Mouse (Mus musculus): ENCODE measurements around the gene Scrn2. TPM values are rescaled to one million over a fixed set of nuclear protein-coding genes. Genes with fewer than 3 reads are reported as not detected.

The Scrn2 gene
- polyA plus RNA-seq (2015; fragmentation: Illumina TruSeq; extraction: RNeasy Lipid Tissue Mini Kit (QIAGEN cat#74804); ENCODE audit: insufficient read depth, low replicate concordance): 0.94 TPM

GRCm38 (mm10) chr11:97029686-97030417, at the start of gene Scrn2:
Scrn2 (plus strand) TSS chr11:97029938.

GRCm38 (mm10) chr11:96982859-96983258, 46.9 kb upstream of the Scrn2 start, which contains the start of gene Sp2:
Sp2 (minus strand) TSS chr11:96982959.

GRCm38 (mm10) chr11:97013121-97013670, 16.5 kb upstream of the Scrn2 start, which contains the start of gene Sp6:
Sp6 (plus strand) TSS chr11:97013394.

GRCm38 (mm10) chr11:97041022-97041899, 11.5 kb downstream of the Scrn2 start, which contains the start of the genes Lrrc46 and Mrpl10:
Lrrc46 (minus strand) TSS chr11:97041407.
Mrpl10 (plus strand) TSS chr11:97041560.

GRCm38 (mm10) chr11:97050216-97050943, 20.6 kb downstream of the Scrn2 start, which contains the start of gene Osbpl7:
Osbpl7 (plus strand) TSS chr11:97050628.

Other genes with a start within 250 kb of the Scrn2 start
- 101 TPM for gene Cbx1, start 240.8 kb upstream of the Scrn2 start, polyA plus RNA-seq (2015; fragmentation: Illumina TruSeq; extraction: RNeasy Lipid Tissue Mini Kit (QIAGEN cat#74804); ENCODE audit: insufficient read depth, low replicate concordance)
- 72.3 TPM for gene Nfe2l1, start 200.0 kb upstream of the Scrn2 start, polyA plus RNA-seq (2015; fragmentation: Illumina TruSeq; extraction: RNeasy Lipid Tissue Mini Kit (QIAGEN cat#74804); ENCODE audit: insufficient read depth, low replicate concordance)
- 9.2 TPM for gene Copz2, start 180.1 kb upstream of the Scrn2 start, polyA plus RNA-seq (2015; fragmentation: Illumina TruSeq; extraction: RNeasy Lipid Tissue Mini Kit (QIAGEN cat#74804); ENCODE audit: insufficient read depth, low replicate concordance)
- gene Cdk5rap3, start 113.4 kb upstream of the Scrn2 start, polyA plus RNA-seq (2015; fragmentation: Illumina TruSeq; extraction: RNeasy Lipid Tissue Mini Kit (QIAGEN cat#74804); ENCODE audit: insufficient read depth, low replicate concordance): 48.7 TPM
- 0.37 TPM for gene Prr15l, start 101.8 kb upstream of the Scrn2 start, polyA plus RNA-seq (2015; fragmentation: Illumina TruSeq; extraction: RNeasy Lipid Tissue Mini Kit (QIAGEN cat#74804); ENCODE audit: insufficient read depth, low replicate concordance)
- 34.8 TPM for gene Pnpo, start 86.0 kb upstream of the Scrn2 start, polyA plus RNA-seq (2015; fragmentation: Illumina TruSeq; extraction: RNeasy Lipid Tissue Mini Kit (QIAGEN cat#74804); ENCODE audit: insufficient read depth, low replicate concordance)
- 12.8 TPM for gene Sp2, start 47.0 kb upstream of the Scrn2 start, polyA plus RNA-seq (2015; fragmentation: Illumina TruSeq; extraction: RNeasy Lipid Tissue Mini Kit (QIAGEN cat#74804); ENCODE audit: insufficient read depth, low replicate concordance)
- 1.1 TPM for gene Sp6, start 16.5 kb upstream of the Scrn2 start, polyA plus RNA-seq (2015; fragmentation: Illumina TruSeq; extraction: RNeasy Lipid Tissue Mini Kit (QIAGEN cat#74804); ENCODE audit: insufficient read depth, low replicate concordance)
- not detected for gene Lrrc46, start 11.5 kb downstream of the Scrn2 start, polyA plus RNA-seq (2015; fragmentation: Illumina TruSeq; extraction: RNeasy Lipid Tissue Mini Kit (QIAGEN cat#74804); ENCODE audit: insufficient read depth, low replicate concordance)
- 40.6 TPM for gene Mrpl10, start 11.6 kb downstream of the Scrn2 start, polyA plus RNA-seq (2015; fragmentation: Illumina TruSeq; extraction: RNeasy Lipid Tissue Mini Kit (QIAGEN cat#74804); ENCODE audit: insufficient read depth, low replicate concordance)
- gene Osbpl7, start 20.7 kb downstream of the Scrn2 start, polyA plus RNA-seq (2015; fragmentation: Illumina TruSeq; extraction: RNeasy Lipid Tissue Mini Kit (QIAGEN cat#74804); ENCODE audit: insufficient read depth, low replicate concordance): 6.2 TPM
- gene Tbx21, start 85.4 kb downstream of the Scrn2 start, polyA plus RNA-seq (2015; fragmentation: Illumina TruSeq; extraction: RNeasy Lipid Tissue Mini Kit (QIAGEN cat#74804); ENCODE audit: insufficient read depth, low replicate concordance): 7.5 TPM
- 6.7 TPM for gene Tbkbp1, start 121.6 kb downstream of the Scrn2 start, polyA plus RNA-seq (2015; fragmentation: Illumina TruSeq; extraction: RNeasy Lipid Tissue Mini Kit (QIAGEN cat#74804); ENCODE audit: insufficient read depth, low replicate concordance)
- gene Kpnb1, start 157.9 kb downstream of the Scrn2 start, polyA plus RNA-seq (2015; fragmentation: Illumina TruSeq; extraction: RNeasy Lipid Tissue Mini Kit (QIAGEN cat#74804); ENCODE audit: insufficient read depth, low replicate concordance): 199 TPM